In genomic region chr7:16843441-16844171, GRCm38 (mm10) we compare ENCODE assay signal across 8 mouse cellular contexts. TPM values are rescaled to one million over a fixed set of nuclear protein-coding genes. Genes with fewer than 3 reads are reported as not detected.
DNase-seq lines count a peak whose midpoint lies in the region; ATAC-seq lines count a peak whose summit lies in the region.

No protein-coding gene starts in this region.

- peaks cover 14% of the 10 kb centered on the region; the same call in 1 of the 2 replicates for H3K36me3 ChIP-seq in heart, embryonic 16.5 days (ENCODE audit: control insufficient read depth, insufficient read depth)
- H3K36me3 ChIP-seq in stomach, embryonic 15.5 days = peaks cover 20% of the 10 kb centered on the region

- no peak for ATAC-seq in heart, embryonic 16.5 days (replicated peaks; ENCODE audit: extremely low read depth, insufficient read depth, low FRiP score)
- ATAC-seq in megakaryocyte, adult 5-6 weeks (ENCODE audit: poor library complexity, severe bottlenecking) = peak; percentile 19
- ATAC-seq in stomach, embryonic 15.5 days (ENCODE audit: insufficient read depth, low FRiP score, low read depth) = 0 out of 2 replicates have a peak, but pooled peaks have one; percentile 12
- no peak for ATAC-seq in granulocyte monocyte progenitor cell, adult 5-6 weeks (replicated peaks; ENCODE audit: poor library complexity, severe bottlenecking)

- no peaks in the 10 kb centered on the region for H3K9me3 ChIP-seq in heart, embryonic 16.5 days (replicated peaks; ENCODE audit: control insufficient read depth, low read length)
- no peaks in the 10 kb centered on the region for H3K9me3 ChIP-seq in stomach, embryonic 15.5 days

- H3K4me1 ChIP-seq in heart, embryonic 16.5 days (ENCODE audit: control insufficient read depth, insufficient read depth, low read length) = peaks cover 22% of the 10 kb centered on the region
- peaks cover 31% of the 10 kb centered on the region for H3K4me1 ChIP-seq in stomach, embryonic 15.5 days

- H3K4me3 ChIP-seq in heart, embryonic 16.5 days (ENCODE audit: low read length) = peak overlapping the region; percentile 65
- peak overlapping the region; percentile 63 for H3K4me3 ChIP-seq in stomach, embryonic 15.5 days (replicated peaks)

- DNase-seq in adrenal gland, postnatal 36 days = peak; percentile 36 to 43
- DNase-seq in adrenal gland, postnatal 25 days = no peak
- DNase-seq in embryo, embryonic 10 days (ENCODE audit: low spot score) = peak; percentile 45
- DNase-seq in kidney, postnatal 25 days = peak; percentile 29 to 69

- H3K4me2 ChIP-seq in heart, embryonic 16.5 days (ENCODE audit: low read depth, low read length) = peak overlapping the region; percentile 92
- H3K4me2 ChIP-seq in stomach, embryonic 15.5 days = peak overlapping the region; percentile 96

- H3K9ac ChIP-seq in heart, embryonic 16.5 days (ENCODE audit: low read length) = peak overlapping the region; percentile 86
- peak overlapping the region; percentile 62 for H3K9ac ChIP-seq in stomach, embryonic 15.5 days

- 2% methylated on average over 33 of the region's 33 CpGs for WGBS in heart, embryonic 16.5 days
- WGBS in stomach, embryonic 15.5 days = 1% methylated on average over 33 of the region's 33 CpGs

- peak overlapping the region; percentile 92 for H3K27ac ChIP-seq in heart, embryonic 16.5 days (ENCODE audit: low read length)
- peak overlapping the region; percentile 81 for H3K27ac ChIP-seq in stomach, embryonic 15.5 days

- H3K27me3 ChIP-seq in heart, embryonic 16.5 days (ENCODE audit: control insufficient read depth, insufficient read depth, low read length) = no peaks in the 10 kb centered on the region
- no peaks in the 10 kb centered on the region for H3K27me3 ChIP-seq in stomach, embryonic 15.5 days (replicated peaks)

RNA-seq across cellular contexts. Expression of gene Prkd2, which starts 0.9 kb away (rescaled TPM):
- 10 to 100 TPM; 16.9 to 17.2 TPM for total RNA-seq in adrenal gland, postnatal 36 days (2021)
- total RNA-seq in adrenal gland, postnatal 25 days (2021) = 17.5 and 23.9 TPM in 2 replicates
- 13.0 and 15.4 TPM in 2 replicates for polyA plus RNA-seq in heart, embryonic 16.5 days (2015; fragmentation: Nextera tagmentation; extraction: Ambion mirVana)
- total RNA-seq in megakaryocyte, adult 5-6 weeks (2015) = 8.8 and 14.0 TPM in 2 replicates
- total RNA-seq in megakaryocyte, adult 5-6 weeks (2017) = 9.4 and 10.1 TPM in 2 replicates
- 11.6 and 12.2 TPM in 2 replicates for polyA plus RNA-seq in stomach, embryonic 15.5 days (2015; fragmentation: Nextera tagmentation; extraction: Ambion mirVana)
- total RNA-seq in granulocyte monocyte progenitor cell, adult 5-6 weeks (2014; fragmentation: Nextera tagmentation) = 9.6 and 14.6 TPM in 2 replicates
- 3.4 and 11.9 TPM in 2 replicates for total RNA-seq in granulocyte monocyte progenitor cell, adult 5-6 weeks (2017)

RNA-seq across cellular contexts. Expression of gene Fkrp, which starts 27.1 kb away (rescaled TPM):
- total RNA-seq in adrenal gland, postnatal 36 days (2021) = 10 to 100 TPM; 24.8 to 26.8 TPM
- total RNA-seq in adrenal gland, postnatal 25 days (2021) = 27.5 and 28.2 TPM in 2 replicates
- polyA plus RNA-seq in heart, embryonic 16.5 days (2015; fragmentation: Nextera tagmentation; extraction: Ambion mirVana) = 33.0 and 33.9 TPM in 2 replicates
- 8.1 and 12.4 TPM in 2 replicates for total RNA-seq in megakaryocyte, adult 5-6 weeks (2015)
- total RNA-seq in megakaryocyte, adult 5-6 weeks (2017) = 8.1 and 10.6 TPM in 2 replicates
- polyA plus RNA-seq in stomach, embryonic 15.5 days (2015; fragmentation: Nextera tagmentation; extraction: Ambion mirVana) = 28.4 and 29.1 TPM in 2 replicates
- 8.1 and 10.5 TPM in 2 replicates for total RNA-seq in granulocyte monocyte progenitor cell, adult 5-6 weeks (2014; fragmentation: Nextera tagmentation)
- total RNA-seq in granulocyte monocyte progenitor cell, adult 5-6 weeks (2017) = 9.3 and 11.0 TPM in 2 replicates

RNA-seq across cellular contexts. Expression of gene Strn4, which starts 27.9 kb away (rescaled TPM):
- 10 to 100 TPM; 66.5 to 67.5 TPM for total RNA-seq in adrenal gland, postnatal 36 days (2021)
- 73.7 and 116 TPM in 2 replicates for total RNA-seq in adrenal gland, postnatal 25 days (2021)
- polyA plus RNA-seq in heart, embryonic 16.5 days (2015; fragmentation: Nextera tagmentation; extraction: Ambion mirVana) = 88.8 and 92.5 TPM in 2 replicates
- 25.7 and 27.6 TPM in 2 replicates for total RNA-seq in megakaryocyte, adult 5-6 weeks (2015)
- total RNA-seq in megakaryocyte, adult 5-6 weeks (2017) = 45.9 and 50.0 TPM in 2 replicates
- 87.2 and 89.4 TPM in 2 replicates for polyA plus RNA-seq in stomach, embryonic 15.5 days (2015; fragmentation: Nextera tagmentation; extraction: Ambion mirVana)
- 36.8 and 50.4 TPM in 2 replicates for total RNA-seq in granulocyte monocyte progenitor cell, adult 5-6 weeks (2014; fragmentation: Nextera tagmentation)
- total RNA-seq in granulocyte monocyte progenitor cell, adult 5-6 weeks (2017) = 47.0 and 63.5 TPM in 2 replicates

RNA-seq across cellular contexts. Expression of gene Dact3, which starts 31.5 kb away (rescaled TPM):
- 1 to 10 TPM; 2.4 to 3.6 TPM for total RNA-seq in adrenal gland, postnatal 36 days (2021)
- 1.8 and 2.8 TPM in 2 replicates for total RNA-seq in adrenal gland, postnatal 25 days (2021)
- 2.8 and 3.1 TPM in 2 replicates for polyA plus RNA-seq in heart, embryonic 16.5 days (2015; fragmentation: Nextera tagmentation; extraction: Ambion mirVana)
- 0.09 and 0.23 TPM in 2 replicates for total RNA-seq in megakaryocyte, adult 5-6 weeks (2015)
- 0.15 and 0.16 TPM in 2 replicates for total RNA-seq in megakaryocyte, adult 5-6 weeks (2017)
- 3.9 and 4.6 TPM in 2 replicates for polyA plus RNA-seq in stomach, embryonic 15.5 days (2015; fragmentation: Nextera tagmentation; extraction: Ambion mirVana)
- total RNA-seq in granulocyte monocyte progenitor cell, adult 5-6 weeks (2014; fragmentation: Nextera tagmentation) = not detected in 2 replicates
- total RNA-seq in granulocyte monocyte progenitor cell, adult 5-6 weeks (2017) = 0.31 and 0.69 TPM in 2 replicates

RNA-seq across cellular contexts. Expression of gene Gng8, which starts 48.0 kb away (rescaled TPM):
- total RNA-seq in adrenal gland, postnatal 36 days (2021) = under 1 TPM in 1 of 2 experiments, not detected in 1; 0.89 TPM
- 0.70 TPM in 1 of 2 replicates, not detected in the other for total RNA-seq in adrenal gland, postnatal 25 days (2021)
- 2.9 and 3.7 TPM in 2 replicates for polyA plus RNA-seq in heart, embryonic 16.5 days (2015; fragmentation: Nextera tagmentation; extraction: Ambion mirVana)
- not detected in 2 replicates for total RNA-seq in megakaryocyte, adult 5-6 weeks (2015)
- 0.48 TPM in 1 of 2 replicates, not detected in the other for total RNA-seq in megakaryocyte, adult 5-6 weeks (2017)
- 8.9 and 9.8 TPM in 2 replicates for polyA plus RNA-seq in stomach, embryonic 15.5 days (2015; fragmentation: Nextera tagmentation; extraction: Ambion mirVana)
- not detected in 2 replicates for total RNA-seq in granulocyte monocyte progenitor cell, adult 5-6 weeks (2014; fragmentation: Nextera tagmentation)
- total RNA-seq in granulocyte monocyte progenitor cell, adult 5-6 weeks (2017) = 0.26 and 0.62 TPM in 2 replicates

Comparison
In these comparisons a context has a peak if more than half of its experiments do, and no peak if none do; other contexts are left out.
1. ATAC-seq: peak in megakaryocyte, adult 5-6 weeks (single experiment) and stomach, embryonic 15.5 days (single experiment); none in heart, embryonic 16.5 days (single experiment) and granulocyte monocyte progenitor cell, adult 5-6 weeks (single experiment).